Mouse (Mus musculus) thymus, postnatal 25 days (tissue): ENCODE measurements around the gene Colgalt1.

Experiments
- DNase-seq: peaks from one replicate; pipeline ENCODE4 v3.0.0; 2022

Gene Colgalt1

GRCm38 (mm10) chr8:71610822-71611651, at the start of gene Colgalt1:
Gene Colgalt1 (plus strand): TSS chr8:71610998.
- peak; percentile 97 for DNase-seq

- DNase-seq: peak; percentile 79
Measured at GRCm38 (mm10) chr8:71561401-71561800, 49.4 kb upstream of the Colgalt1 start.

GRCm38 (mm10) chr8:71562751-71563150, 48.0 kb upstream of the Colgalt1 start:
- peak; percentile 88 for DNase-seq

GRCm38 (mm10) chr8:71563992-71564391, 46.8 kb upstream of the Colgalt1 start:
- DNase-seq: peak; percentile 16

GRCm38 (mm10) chr8:71566501-71566900, 44.3 kb upstream of the Colgalt1 start, which contains the start of gene Nxnl1:
Gene Nxnl1 (minus strand): TSS chr8:71566601.
- DNase-seq: no peak

- DNase-seq: no peak
Measured at GRCm38 (mm10) chr8:71567587-71567986, 43.2 kb upstream of the Colgalt1 start.

- no peak for DNase-seq
Measured at GRCm38 (mm10) chr8:71568387-71568937, 42.3 kb upstream of the Colgalt1 start, which contains the start of gene Slc27a1. Gene Slc27a1 (plus strand): TSS chr8:71568882.

- DNase-seq: no peak
Measured at GRCm38 (mm10) chr8:71568941-71569340, 41.9 kb upstream of the Colgalt1 start.

GRCm38 (mm10) chr8:71569366-71570290, 41.2 kb upstream of the Colgalt1 start:
- DNase-seq: peak; percentile 58

- DNase-seq: peak; percentile 88
Measured at GRCm38 (mm10) chr8:71570291-71570954, 40.4 kb upstream of the Colgalt1 start.

GRCm38 (mm10) chr8:71572077-71572476, 38.7 kb upstream of the Colgalt1 start:
- no peak for DNase-seq

GRCm38 (mm10) chr8:71572847-71573633, 37.8 kb upstream of the Colgalt1 start:
- DNase-seq: no peak

- no peak for DNase-seq
Measured at GRCm38 (mm10) chr8:71574426-71574825, 36.4 kb upstream of the Colgalt1 start.

- DNase-seq: no peak
Measured at GRCm38 (mm10) chr8:71575020-71575419, 35.8 kb upstream of the Colgalt1 start.

GRCm38 (mm10) chr8:71577856-71578387, 32.9 kb upstream of the Colgalt1 start:
- DNase-seq: no peak

GRCm38 (mm10) chr8:71579009-71579408, 31.8 kb upstream of the Colgalt1 start:
- DNase-seq: no peak

- DNase-seq: no peak
Measured at GRCm38 (mm10) chr8:71579476-71579875, 31.3 kb upstream of the Colgalt1 start.

- DNase-seq: no peak
Measured at GRCm38 (mm10) chr8:71580201-71580600, 30.6 kb upstream of the Colgalt1 start.

- peak; percentile 59 for DNase-seq
Measured at GRCm38 (mm10) chr8:71586891-71587290, 23.9 kb upstream of the Colgalt1 start.

GRCm38 (mm10) chr8:71588762-71589161, 22.0 kb upstream of the Colgalt1 start:
- no peak for DNase-seq

- DNase-seq: no peak
Measured at GRCm38 (mm10) chr8:71591017-71591416, 19.8 kb upstream of the Colgalt1 start.
